Mouse (Mus musculus): ENCODE data around the gene Gm49776.
"Not testable (repeated sequence)": the region's sequence is repeated elsewhere in the genome, so short reads cannot be mapped to it uniquely, and the experiment has no call there.

The Gm49776 gene

GRCm38 (mm10) chr16:18258221-18258620 lies at the start of gene Gm49776:
TSS of gene Gm49776 (minus strand) at chr16:18258321.
- no peak for DNase-seq (ENCODE audit: low spot score)

- DNase-seq (ENCODE audit: low spot score): not testable (repeated sequence)
Measured at GRCm38 (mm10) chr16:18289614-18290013, 31.5 kb upstream of the Gm49776 start.

GRCm38 (mm10) chr16:18289067-18289588 lies 31.0 kb upstream of the Gm49776 start, which contains the start of gene Dgcr8:
TSS of gene Dgcr8 (minus strand) at chr16:18289246.
- peak; percentile 97 for DNase-seq (ENCODE audit: low spot score)

GRCm38 (mm10) chr16:18288581-18289061 lies 30.5 kb upstream of the Gm49776 start:
- DNase-seq (ENCODE audit: low spot score): no peak

- no peak for DNase-seq (ENCODE audit: low spot score)
Measured at GRCm38 (mm10) chr16:18288166-18288565, 30.0 kb upstream of the Gm49776 start.

- no peak for DNase-seq (ENCODE audit: low spot score)
Measured at GRCm38 (mm10) chr16:18275166-18275565, 17.0 kb upstream of the Gm49776 start.

- no peak for DNase-seq (ENCODE audit: low spot score)
Measured at GRCm38 (mm10) chr16:18268182-18268581, 10.1 kb upstream of the Gm49776 start.

- DNase-seq (ENCODE audit: low spot score): no peak
Measured at GRCm38 (mm10) chr16:18265024-18265423, 6.9 kb upstream of the Gm49776 start.

GRCm38 (mm10) chr16:18253866-18254265 lies 4.3 kb downstream of the Gm49776 start:
- no peak for DNase-seq (ENCODE audit: low spot score)

- DNase-seq (ENCODE audit: low spot score): no peak
Measured at GRCm38 (mm10) chr16:18252736-18253135, 5.4 kb downstream of the Gm49776 start.

GRCm38 (mm10) chr16:18250828-18251790 lies 7.0 kb downstream of the Gm49776 start:
- no peak for DNase-seq (ENCODE audit: low spot score)

- DNase-seq (ENCODE audit: low spot score): no peak
Measured at GRCm38 (mm10) chr16:18250231-18250630, 7.9 kb downstream of the Gm49776 start.

GRCm38 (mm10) chr16:18249364-18249967 lies 8.7 kb downstream of the Gm49776 start:
- DNase-seq (ENCODE audit: low spot score): peak; percentile 41

GRCm38 (mm10) chr16:18248433-18249363 lies 9.4 kb downstream of the Gm49776 start, which contains the start of the genes Trmt2a and Ranbp1:
TSS of gene Trmt2a (plus strand) at chr16:18248679.
TSS of gene Ranbp1 (minus strand) at chr16:18248732.
- DNase-seq (ENCODE audit: low spot score): peak; percentile 94

- DNase-seq (ENCODE audit: low spot score): no peak
Measured at GRCm38 (mm10) chr16:18247521-18248399, 10.4 kb downstream of the Gm49776 start.

GRCm38 (mm10) chr16:18241581-18241980 lies 16.5 kb downstream of the Gm49776 start:
- no peak for DNase-seq (ENCODE audit: low spot score)

GRCm38 (mm10) chr16:18236676-18237501 lies 21.2 kb downstream of the Gm49776 start:
- no peak for DNase-seq (ENCODE audit: low spot score)

- no peak for DNase-seq (ENCODE audit: low spot score)
Measured at GRCm38 (mm10) chr16:18235389-18236065, 22.6 kb downstream of the Gm49776 start.

Measured in spleen, adult 12 weeks (tissue).